In the genomic region with DNA sequence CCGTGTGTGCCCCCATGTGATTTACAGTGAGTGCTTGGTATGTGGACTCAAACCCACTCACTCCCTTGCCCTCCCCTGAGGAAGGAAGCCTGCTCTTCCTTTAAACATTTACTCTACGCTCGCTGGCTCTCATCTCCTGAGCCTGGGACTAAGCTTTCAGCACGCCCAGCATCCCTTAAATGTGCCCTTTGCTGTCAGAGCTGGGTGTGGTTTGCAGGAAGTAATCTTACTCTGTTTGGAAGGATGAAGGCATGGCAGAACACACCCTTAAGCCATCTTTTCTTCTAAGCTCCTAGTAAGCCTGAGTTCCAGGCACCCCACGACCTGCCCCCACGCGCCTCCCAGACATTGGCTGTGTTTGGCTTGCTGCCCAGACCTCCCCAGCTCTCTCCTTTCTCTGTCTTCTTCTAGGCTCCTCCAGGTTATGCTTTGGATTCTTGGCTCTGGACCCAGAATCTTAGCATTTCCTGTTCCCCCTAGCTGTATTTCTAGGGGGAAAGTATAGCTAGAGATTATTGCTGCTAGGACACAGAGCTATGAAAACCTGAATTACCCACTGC, we compare ENCODE assay signal across 16 mouse cellular contexts. TPM values are rescaled to one million over a fixed set of nuclear protein-coding genes. Genes with fewer than 3 reads are reported as not detected.
A peak's percentile ranks its signal among the peaks of the same experiment; 100 is the strongest.
DNase-seq lines count a peak whose midpoint lies in the region; ATAC-seq lines count a peak whose summit lies in the region.
"Had no signal": no experiment of that assay in that cellular context is flagged by ENCODE, and none has a peak within 500 bp of the region (broad histone marks: within the 10 kb centered on the region; RNA-seq: fewer than 3 reads in every experiment).

No protein-coding gene starts in this region.

- 36% methylated on average over 7 of the region's 7 CpGs for WGBS in limb, embryonic 13.5 days
- WGBS in limb, embryonic 10.5 days: 66% methylated on average over 7 of the region's 7 CpGs
- 19% methylated on average over 7 of the region's 7 CpGs for WGBS in embryonic facial prominence, embryonic 14.5 days
- 57% methylated on average over 7 of the region's 7 CpGs for WGBS in neural tube, embryonic 15.5 days

- no peak overlapping the region for H3K4me3 ChIP-seq in limb, embryonic 13.5 days
- no peak overlapping the region for H3K4me3 ChIP-seq in limb, embryonic 10.5 days
- no peak overlapping the region for H3K4me3 ChIP-seq in embryonic facial prominence, embryonic 14.5 days (ENCODE audit: low read depth, low read length)
- H3K4me3 ChIP-seq in neural tube, embryonic 15.5 days (replicated peaks): no peak overlapping the region
- H3K4me3 ChIP-seq: forebrain, embryonic 13.5 days; gastrocnemius, adult 2 months; left cerebral cortex, adult 2 months; midbrain, embryonic 15.5 days; neural tube, embryonic 12.5 days had no signal

- H3K4me2 ChIP-seq in limb, embryonic 13.5 days (replicated peaks): 0 out of 2 replicates have a peak overlapping the region, but pooled peaks have one; percentile 9
- H3K4me2 ChIP-seq in embryonic facial prominence, embryonic 14.5 days (ENCODE audit: low read depth, low read length): no peak overlapping the region
- no peak overlapping the region for H3K4me2 ChIP-seq in neural tube, embryonic 15.5 days
- H3K4me2 ChIP-seq: forebrain, embryonic 13.5 days; midbrain, embryonic 15.5 days; neural tube, embryonic 12.5 days had no signal

- ATAC-seq in cerebellum, adult (ENCODE audit: insufficient number of reproducible peaks, low FRiP score, low TSS enrichment): no peak
- ATAC-seq in limb, embryonic 13.5 days (ENCODE audit: low FRiP score, low read depth): no peak
- peak; percentile 80 for ATAC-seq in embryonic facial prominence, embryonic 14.5 days (ENCODE audit: low read depth)
- ATAC-seq in neural tube, embryonic 15.5 days (ENCODE audit: low FRiP score): no peak
- ATAC-seq: forebrain, embryonic 13.5 days; inflammation-experienced regulatory T-cells, adult 6 months; midbrain, embryonic 15.5 days had no signal

- peaks cover 18% of the 10 kb centered on the region for H3K4me1 ChIP-seq in limb, embryonic 13.5 days
- peaks cover 20% of the 10 kb centered on the region for H3K4me1 ChIP-seq in limb, embryonic 10.5 days
- H3K4me1 ChIP-seq in embryonic facial prominence, embryonic 14.5 days (ENCODE audit: control insufficient read depth, insufficient read depth, low read length): peaks cover 7% of the 10 kb centered on the region; the same call in 1 of the 2 replicates
- peaks cover 14% of the 10 kb centered on the region for H3K4me1 ChIP-seq in neural tube, embryonic 15.5 days

- no peaks in the 10 kb centered on the region for H3K9me3 ChIP-seq in limb, embryonic 13.5 days
- no peaks in the 10 kb centered on the region for H3K9me3 ChIP-seq in limb, embryonic 10.5 days (replicated peaks)
- H3K9me3 ChIP-seq in embryonic facial prominence, embryonic 14.5 days (ENCODE audit: control insufficient read depth, low read length): no peaks in the 10 kb centered on the region
- H3K9me3 ChIP-seq in neural tube, embryonic 15.5 days (replicated peaks): no peaks in the 10 kb centered on the region
- H3K9me3 ChIP-seq: forebrain, embryonic 13.5 days; midbrain, embryonic 15.5 days; neural tube, embryonic 12.5 days had no signal

- H3K27me3 ChIP-seq in limb, embryonic 13.5 days: peaks cover 63% of the 10 kb centered on the region
- H3K27me3 ChIP-seq in limb, embryonic 10.5 days (ENCODE audit: low read depth, poor library complexity, severe bottlenecking): peaks cover 60% of the 10 kb centered on the region
- H3K27me3 ChIP-seq in embryonic facial prominence, embryonic 14.5 days (replicated peaks; ENCODE audit: control insufficient read depth, insufficient read depth, low read length): peaks cover 30% of the 10 kb centered on the region
- peaks cover 42% of the 10 kb centered on the region for H3K27me3 ChIP-seq in neural tube, embryonic 15.5 days (replicated peaks)

- H3K36me3 ChIP-seq in limb, embryonic 13.5 days: no peaks in the 10 kb centered on the region
- no peaks in the 10 kb centered on the region for H3K36me3 ChIP-seq in limb, embryonic 10.5 days
- H3K36me3 ChIP-seq in embryonic facial prominence, embryonic 14.5 days (ENCODE audit: control insufficient read depth, insufficient read depth, low read length): no peaks in the 10 kb centered on the region
- no peaks in the 10 kb centered on the region for H3K36me3 ChIP-seq in neural tube, embryonic 15.5 days
- H3K36me3 ChIP-seq: midbrain, embryonic 15.5 days; neural tube, embryonic 12.5 days had no signal

- DNase-seq in cerebellum, adult 9-11 months: peak; percentile 17
- no peak for DNase-seq in limb, embryonic 10.5 days (ENCODE audit: low spot score)
- DNase-seq in 3T3-L1 (ENCODE audit: low read depth, low spot score): peak; percentile 58
- DNase-seq in embryonic facial prominence, embryonic 14.5 days (ENCODE audit: low spot score): peak; percentile 87
- no peak for DNase-seq in adrenal gland, adult (ENCODE audit: inconsistent age in 2 of 2, low spot score in 1 of 2)
- DNase-seq: gastrocnemius, adult 2 months; heart, postnatal 36 days had no signal

- no peak overlapping the region for H3K27ac ChIP-seq in limb, embryonic 13.5 days
- no peak overlapping the region for H3K27ac ChIP-seq in limb, embryonic 10.5 days
- H3K27ac ChIP-seq in embryonic facial prominence, embryonic 14.5 days (replicated peaks; ENCODE audit: low read depth, low read length): no peak overlapping the region
- H3K27ac ChIP-seq in neural tube, embryonic 15.5 days (replicated peaks): no peak overlapping the region
- H3K27ac ChIP-seq: forebrain, embryonic 13.5 days; gastrocnemius, adult 2 months; left cerebral cortex, adult 2 months; midbrain, embryonic 15.5 days; neural tube, embryonic 12.5 days had no signal

- no peak overlapping the region for H3K9ac ChIP-seq in limb, embryonic 13.5 days
- H3K9ac ChIP-seq in embryonic facial prominence, embryonic 14.5 days (ENCODE audit: low read depth, low read length): no peak overlapping the region
- H3K9ac ChIP-seq in neural tube, embryonic 15.5 days (replicated peaks): no peak overlapping the region
- H3K9ac ChIP-seq: forebrain, embryonic 13.5 days; midbrain, embryonic 15.5 days; neural tube, embryonic 12.5 days had no signal

RNA-seq across cellular contexts. Expression of a gene that starts 11.6 kb away (rescaled TPM):
- polyA plus RNA-seq in limb, embryonic 13.5 days (2015; fragmentation: Nextera tagmentation; extraction: Ambion mirVana): 7.5 and 8.6 TPM in 2 replicates
- polyA plus RNA-seq in limb, embryonic 10.5 days (2016; fragmentation: Nextera tagmentation; extraction: Ambion mirVana): 7.9 and 8.9 TPM in 2 replicates
- 3.6 and 4.1 TPM in 2 replicates for polyA plus RNA-seq in embryonic facial prominence, embryonic 14.5 days (2014; fragmentation: Nextera tagmentation; extraction: Ambion mirVana)
- 3.9 and 4.8 TPM in 2 replicates for polyA plus RNA-seq in neural tube, embryonic 15.5 days (2015; fragmentation: Nextera tagmentation; extraction: Ambion mirVana)

RNA-seq across cellular contexts. Expression of a gene that starts 22.1 kb away (rescaled TPM):
- polyA plus RNA-seq in limb, embryonic 13.5 days (2015; fragmentation: Nextera tagmentation; extraction: Ambion mirVana): 7.2 and 7.9 TPM in 2 replicates
- 1.8 and 2.4 TPM in 2 replicates for polyA plus RNA-seq in limb, embryonic 10.5 days (2016; fragmentation: Nextera tagmentation; extraction: Ambion mirVana)
- polyA plus RNA-seq in embryonic facial prominence, embryonic 14.5 days (2014; fragmentation: Nextera tagmentation; extraction: Ambion mirVana): 4.7 and 5.4 TPM in 2 replicates
- 3.4 and 3.5 TPM in 2 replicates for polyA plus RNA-seq in neural tube, embryonic 15.5 days (2015; fragmentation: Nextera tagmentation; extraction: Ambion mirVana)
- polyA plus RNA-seq: inflammation-experienced regulatory T-cells, adult 6 months; spleen, adult 2 months had no signal

RNA-seq across cellular contexts. Expression of a gene that starts 34.1 kb away (rescaled TPM):
- 260 and 262 TPM in 2 replicates for polyA plus RNA-seq in limb, embryonic 13.5 days (2015; fragmentation: Nextera tagmentation; extraction: Ambion mirVana)
- polyA plus RNA-seq in limb, embryonic 10.5 days (2016; fragmentation: Nextera tagmentation; extraction: Ambion mirVana): 230 and 231 TPM in 2 replicates
- 202 and 203 TPM in 2 replicates for polyA plus RNA-seq in embryonic facial prominence, embryonic 14.5 days (2014; fragmentation: Nextera tagmentation; extraction: Ambion mirVana)
- 194 and 201 TPM in 2 replicates for polyA plus RNA-seq in neural tube, embryonic 15.5 days (2015; fragmentation: Nextera tagmentation; extraction: Ambion mirVana)

RNA-seq across cellular contexts. Expression of a gene that starts 45.5 kb away (rescaled TPM):
- 22.4 and 24.6 TPM in 2 replicates for polyA plus RNA-seq in limb, embryonic 13.5 days (2015; fragmentation: Nextera tagmentation; extraction: Ambion mirVana)
- 18.0 and 24.2 TPM in 2 replicates for polyA plus RNA-seq in limb, embryonic 10.5 days (2016; fragmentation: Nextera tagmentation; extraction: Ambion mirVana)
- 14.9 and 15.8 TPM in 2 replicates for polyA plus RNA-seq in embryonic facial prominence, embryonic 14.5 days (2014; fragmentation: Nextera tagmentation; extraction: Ambion mirVana)
- 15.9 and 17.3 TPM in 2 replicates for polyA plus RNA-seq in neural tube, embryonic 15.5 days (2015; fragmentation: Nextera tagmentation; extraction: Ambion mirVana)

RNA-seq across cellular contexts. Expression of a gene that starts 52.3 kb away (rescaled TPM):
- polyA plus RNA-seq in limb, embryonic 13.5 days (2015; fragmentation: Nextera tagmentation; extraction: Ambion mirVana): 163 and 169 TPM in 2 replicates
- polyA plus RNA-seq in limb, embryonic 10.5 days (2016; fragmentation: Nextera tagmentation; extraction: Ambion mirVana): 166 and 173 TPM in 2 replicates
- 168 and 182 TPM in 2 replicates for polyA plus RNA-seq in embryonic facial prominence, embryonic 14.5 days (2014; fragmentation: Nextera tagmentation; extraction: Ambion mirVana)
- 403 and 479 TPM in 2 replicates for polyA plus RNA-seq in neural tube, embryonic 15.5 days (2015; fragmentation: Nextera tagmentation; extraction: Ambion mirVana)

Comparison
In these comparisons a context has a peak if more than half of its experiments do, and no peak if none do; other contexts are left out.
1. DNase-seq: peak in cerebellum, adult 9-11 months (single experiment), 3T3-L1 (single experiment) and embryonic facial prominence, embryonic 14.5 days (single experiment); none in limb, embryonic 10.5 days (single experiment) and adrenal gland, adult (0 of 2).